Mouse (Mus musculus): ENCODE data around the gene Gm4305.
"Not testable (repeated sequence)": the region's sequence is repeated elsewhere in the genome, so short reads cannot be mapped to it uniquely, and the experiment has no call there.

Gm4305 gene

GRCm38 (mm10) chr10:100350793-100351192, at the start of gene Gm4305:
Gm4305 (plus strand) TSS chr10:100351093.
- DNase-seq (ENCODE audit: extremely low spot score, low read depth, low spot score) = not testable (repeated sequence)

GRCm38 (mm10) chr10:100335376-100335775, 15.5 kb upstream of the Gm4305 start, which contains the start of gene Gm4301:
Gm4301 (plus strand) TSS chr10:100335676.
- not testable (repeated sequence) for DNase-seq (ENCODE audit: extremely low spot score, low read depth, low spot score)

- not testable (repeated sequence) for DNase-seq (ENCODE audit: extremely low spot score, low read depth, low spot score)
Observed at GRCm38 (mm10) chr10:100340536-100340935, 10.4 kb upstream of the Gm4305 start, which contains the start of gene Gm4302. Gm4302 (plus strand) TSS chr10:100340836.

GRCm38 (mm10) chr10:100345672-100346071, 5.2 kb upstream of the Gm4305 start, which contains the start of gene Gm4303:
Gm4303 (plus strand) TSS chr10:100345972.
- DNase-seq (ENCODE audit: extremely low spot score, low read depth, low spot score) = not testable (repeated sequence)

GRCm38 (mm10) chr10:100356841-100357240, 5.9 kb downstream of the Gm4305 start:
- not testable (repeated sequence) for DNase-seq (ENCODE audit: extremely low spot score, low read depth, low spot score)

GRCm38 (mm10) chr10:100361038-100361437, 10.1 kb downstream of the Gm4305 start, which contains the start of gene Gm4307:
Gm4307 (plus strand) TSS chr10:100361338.
- DNase-seq (ENCODE audit: extremely low spot score, low read depth, low spot score) = not testable (repeated sequence)

- not testable (repeated sequence) for DNase-seq (ENCODE audit: extremely low spot score, low read depth, low spot score)
Observed at GRCm38 (mm10) chr10:100382460-100382859, 31.6 kb downstream of the Gm4305 start, which contains the start of gene Gm4312. Gm4312 (minus strand) TSS chr10:100382560.
